Mouse (Mus musculus): ENCODE data around the gene Ccser2. TPM values are rescaled to one million over a fixed set of nuclear protein-coding genes. Genes with fewer than 3 reads are reported as not detected.

Ccser2 gene
- total and polyA plus RNA-seq, 3 experiments = 3.0 to 4.2 TPM; not detected in 1

GRCm38 (mm10) chr14:36892762-36893358 lies 75.7 kb downstream of the Ccser2 start:
- TF ChIP-seq POLR2AphosphoS5 (IDR thresholded peaks at IDR 0.05; ENCODE audit: borderline replicate concordance, low read depth, low read length) (no peak), POLR2AphosphoS2 (IDR thresholded peaks at IDR 0.05; ENCODE audit: low read length) (no peak), NRF1 (IDR thresholded peaks at IDR 0.05; ENCODE audit: insufficient read depth, low read depth, low read length, poor library complexity, severe bottlenecking) (no peak), JUND (IDR thresholded peaks at IDR 0.05; ENCODE audit: low read depth, low read length) (no peak), EP300 (IDR thresholded peaks at IDR 0.05; ENCODE audit: low read depth in 1 of 2, low read length in 2 of 2) (no peak), MEF2A (IDR thresholded peaks at IDR 0.05; ENCODE audit: extremely low read depth, insufficient replicate concordance, low read depth, low read length, poor library complexity, severe bottlenecking) (no peak), SIN3A (IDR thresholded peaks at IDR 0.05; ENCODE audit: low read length) (no peak), RAD21 (IDR thresholded peaks at IDR 0.05; ENCODE audit: low read depth, low read length) (no peak), POLR2A (IDR thresholded peaks at IDR 0.05; ENCODE audit: control insufficient read depth in 1 of 2, insufficient read depth in 1 of 2, low read depth in 1 of 2, low read length in 2 of 2, poor library complexity in 1 of 2) (no peak), MYC (IDR thresholded peaks at IDR 0.05; ENCODE audit: low read depth, low read length) (no peak), RCOR1 (IDR thresholded peaks at IDR 0.05; ENCODE audit: low read depth, low read length) (no peak), CHD1 (IDR thresholded peaks at IDR 0.05; ENCODE audit: low read depth, low read length) (no peak), MXI1 (IDR thresholded peaks at IDR 0.05; ENCODE audit: low read depth, low read length) (no peak), MYB (IDR thresholded peaks at IDR 0.05; ENCODE audit: low read depth, low read length) (no peak), BHLHE40 (IDR thresholded peaks at IDR 0.05; ENCODE audit: borderline replicate concordance, low read depth, low read length) (no peak), GATA1 (IDR thresholded peaks at IDR 0.05; ENCODE audit: low read depth, low read length) (no peak), GABPA (IDR thresholded peaks at IDR 0.05; ENCODE audit: low read depth, low read length) (no peak), ETS1 (IDR thresholded peaks at IDR 0.05; ENCODE audit: low read depth, low read length) (no peak), ZMIZ1 (IDR thresholded peaks at IDR 0.05; ENCODE audit: low read depth, low read length) (no peak)
- Histone ChIP-seq H3K4me1 (ENCODE audit: control insufficient read depth in 1 of 2, insufficient read depth in 2 of 2, low read length in 2 of 2) (no peaks in the 10 kb centered on the region), H3K9ac (ENCODE audit: control insufficient read depth, low read depth, low read length, poor library complexity, severe bottlenecking) (no peak overlapping the region), H3K27ac (ENCODE audit: control insufficient read depth, low read depth, low read length) (no peak overlapping the region), H3K9me3 (replicated peaks; ENCODE audit: insufficient read depth, low read length) (no peaks in the 10 kb centered on the region), H3K27me3 (ENCODE audit: control insufficient read depth in 1 of 2, insufficient read depth in 2 of 2, low read length in 2 of 2) (no peaks in the 10 kb centered on the region), H3K4me3 (ENCODE audit: control insufficient read depth in 1 of 2, insufficient read depth in 1 of 2, low read depth in 2 of 2, low read length in 2 of 2) (no peak overlapping the region), H3K36me3 (ENCODE audit: control insufficient read depth in 1 of 2, insufficient read depth in 2 of 2, low read length in 2 of 2) (no peaks in the 10 kb centered on the region), H3K79me2 (ENCODE audit: control insufficient read depth, insufficient read depth, low read length, poor library complexity) (no peaks in the 10 kb centered on the region)
- no peak for DNase-seq (ENCODE audit: low read depth, low spot score)

- Histone ChIP-seq H3K36me3 (ENCODE audit: control insufficient read depth in 1 of 2, insufficient read depth in 2 of 2, low read length in 2 of 2) (no peaks in the 10 kb centered on the region), H3K9ac (ENCODE audit: control insufficient read depth, low read depth, low read length, poor library complexity, severe bottlenecking) (no peak overlapping the region), H3K27me3 (ENCODE audit: control insufficient read depth in 1 of 2, insufficient read depth in 2 of 2, low read length in 2 of 2) (no peaks in the 10 kb centered on the region), H3K9me3 (replicated peaks; ENCODE audit: insufficient read depth, low read length) (no peaks in the 10 kb centered on the region), H3K79me2 (ENCODE audit: control insufficient read depth, insufficient read depth, low read length, poor library complexity) (no peaks in the 10 kb centered on the region), H3K4me3 (ENCODE audit: control insufficient read depth in 1 of 2, insufficient read depth in 1 of 2, low read depth in 2 of 2, low read length in 2 of 2) (no peak overlapping the region), H3K4me1 (ENCODE audit: control insufficient read depth in 1 of 2, insufficient read depth in 2 of 2, low read length in 2 of 2) (no peaks in the 10 kb centered on the region), H3K27ac (ENCODE audit: control insufficient read depth, low read depth, low read length) (no peak overlapping the region)
- TF ChIP-seq KAT2A (conservative IDR thresholded peaks at IDR 0.05; ENCODE audit: low read depth, low read length) (no peak), POLR2A (IDR thresholded peaks at IDR 0.05; ENCODE audit: control insufficient read depth in 1 of 2, insufficient read depth in 1 of 2, low read depth in 1 of 2, low read length in 2 of 2, poor library complexity in 1 of 2) (no peak), SIN3A (IDR thresholded peaks at IDR 0.05; ENCODE audit: low read length) (no peak), SMC3 (IDR thresholded peaks at IDR 0.05; ENCODE audit: low read depth, low read length) (no peak), CHD2 (IDR thresholded peaks at IDR 0.05; ENCODE audit: low read length) (no peak), TCF12 (IDR thresholded peaks at IDR 0.05; ENCODE audit: low read depth, low read length) (no peak), GABPA (IDR thresholded peaks at IDR 0.05; ENCODE audit: low read depth, low read length) (no peak), ELF1 (IDR thresholded peaks at IDR 0.05; ENCODE audit: low read depth, low read length) (no peak), ETS1 (IDR thresholded peaks at IDR 0.05; ENCODE audit: low read depth, low read length) (no peak), E2F4 (IDR thresholded peaks at IDR 0.05; ENCODE audit: borderline replicate concordance, low read depth, low read length) (no peak), ZC3H11A (IDR thresholded peaks at IDR 0.05; ENCODE audit: low read depth, low read length) (no peak), RCOR1 (IDR thresholded peaks at IDR 0.05; ENCODE audit: low read depth, low read length) (no peak), RAD21 (IDR thresholded peaks at IDR 0.05; ENCODE audit: low read depth, low read length) (no peak), MYB (IDR thresholded peaks at IDR 0.05; ENCODE audit: low read depth, low read length) (no peak), ZKSCAN1 (IDR thresholded peaks at IDR 0.05; ENCODE audit: low read depth, low read length) (no peak), JUND (IDR thresholded peaks at IDR 0.05; ENCODE audit: low read depth, low read length) (no peak)
- DNase-seq (ENCODE audit: low read depth, low spot score) = no peak
Observed at GRCm38 (mm10) chr14:36890130-36890529, 78.4 kb downstream of the Ccser2 start.
